Mouse (Mus musculus) small intestine, adult 2 months (tissue): Measurements from ENCODE around the gene Nsf.

Experiments used
- CTCF ChIP-seq: fragments of 200-500 bp; IDR thresholded peaks from 2 replicates; pipeline ENCODE4 v1.5.1; 2012; ENCODE audit warnings: low read depth, mild to moderate bottlenecking, control low read depth, inconsistent platforms, low read length, moderate library complexity, mixed read lengths; ENCODE audit not compliant: insufficient replicate concordance, insufficient read length; ENCODE audit errors: extremely low read depth
- POLR2A ChIP-seq: fragments of 200-500 bp; IDR thresholded peaks from 2 replicates; pipeline ENCODE4 v1.6.1; 2012; ENCODE audit warnings: low read depth, mild to moderate bottlenecking, control low read depth, inconsistent platforms, low read length, moderate library complexity

DNA sequence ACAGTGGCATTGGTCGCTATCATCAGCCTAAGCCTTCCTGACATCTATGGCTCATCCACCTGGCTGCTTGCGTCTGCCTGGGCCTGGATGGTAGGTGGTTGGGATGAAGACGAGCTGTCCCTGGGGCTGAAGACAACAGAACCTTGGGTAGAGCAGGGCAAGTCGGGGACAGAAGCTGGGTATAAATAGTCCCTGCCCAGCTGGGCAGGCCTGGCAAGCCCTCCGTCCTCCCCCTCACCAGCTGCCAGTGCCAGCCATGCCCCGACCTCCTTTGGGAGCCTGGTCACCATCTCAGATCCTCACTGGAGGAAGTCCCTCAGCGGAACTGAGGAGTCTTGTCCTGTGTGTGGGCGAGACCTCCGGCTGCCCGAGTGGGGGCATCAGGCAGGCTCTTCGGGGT is 149.7 kb downstream of the Nsf start:
- TF ChIP-seq POLR2A: no peak
- TF ChIP-seq CTCF: no peak
